Mouse (Mus musculus): ENCODE measurements around the gene Gli2.
A peak's percentile ranks its signal among the peaks of the same experiment; 100 is the strongest.

The Gli2 gene

GRCm38 (mm10) chr1:118994482-118995105 lies 58.8 kb downstream of the Gli2 start:
- DNase-seq = no peak

- DNase-seq = peak; percentile 14
Observed at GRCm38 (mm10) chr1:118993775-118994174, 59.6 kb downstream of the Gli2 start.

GRCm38 (mm10) chr1:118988331-118988730 lies 65.1 kb downstream of the Gli2 start:
- DNase-seq = peak; percentile 8

- no peak for DNase-seq
Observed at GRCm38 (mm10) chr1:118987538-118987937, 65.9 kb downstream of the Gli2 start.

- no peak for DNase-seq
Observed at GRCm38 (mm10) chr1:118983389-118983788, 70.0 kb downstream of the Gli2 start.

GRCm38 (mm10) chr1:118982805-118983211 lies 70.6 kb downstream of the Gli2 start:
- DNase-seq = no peak

GRCm38 (mm10) chr1:118981943-118982804 lies 71.2 kb downstream of the Gli2 start:
- DNase-seq = peak; percentile 45

GRCm38 (mm10) chr1:118980636-118981035 lies 72.8 kb downstream of the Gli2 start:
- peak; percentile 23 for DNase-seq

- peak; percentile 78 for DNase-seq
Observed at GRCm38 (mm10) chr1:118976596-118976995, 76.8 kb downstream of the Gli2 start.

GRCm38 (mm10) chr1:118975376-118975775 lies 78.0 kb downstream of the Gli2 start:
- DNase-seq = no peak

- no peak for DNase-seq
Observed at GRCm38 (mm10) chr1:118970068-118970467, 83.4 kb downstream of the Gli2 start.

- DNase-seq = no peak
Observed at GRCm38 (mm10) chr1:118969409-118969808, 84.0 kb downstream of the Gli2 start.

GRCm38 (mm10) chr1:118968661-118969179 lies 84.7 kb downstream of the Gli2 start:
- DNase-seq = no peak

- DNase-seq = no peak
Observed at GRCm38 (mm10) chr1:118967976-118968375, 85.4 kb downstream of the Gli2 start.

- peak; percentile 22 for DNase-seq
Observed at GRCm38 (mm10) chr1:118967281-118967680, 86.1 kb downstream of the Gli2 start.

- no peak for DNase-seq
Observed at GRCm38 (mm10) chr1:118958644-118959043, 94.8 kb downstream of the Gli2 start.

- DNase-seq = no peak
Observed at GRCm38 (mm10) chr1:118955791-118956190, 97.6 kb downstream of the Gli2 start.

GRCm38 (mm10) chr1:118954434-118955301 lies 98.8 kb downstream of the Gli2 start:
- peak; percentile 7 for DNase-seq

- DNase-seq = no peak
Observed at GRCm38 (mm10) chr1:118953031-118953430, 100.4 kb downstream of the Gli2 start.

GRCm38 (mm10) chr1:118952318-118952717 lies 101.1 kb downstream of the Gli2 start:
- no peak for DNase-seq

- no peak for DNase-seq
Observed at GRCm38 (mm10) chr1:118948407-118948806, 105.0 kb downstream of the Gli2 start.

GRCm38 (mm10) chr1:118947221-118947620 lies 106.2 kb downstream of the Gli2 start:
- DNase-seq = no peak

GRCm38 (mm10) chr1:118941336-118941735 lies 112.1 kb downstream of the Gli2 start:
- no peak for DNase-seq

Measured in lung, postnatal 36 days (tissue).